Mouse (Mus musculus) cerebellum, adult 9-10 months (tissue): Measurements from ENCODE around the gene Stard3.

Experiments
- DNase-seq: peaks from one replicate; pipeline ENCODE4 v3.0.0; 2022

Stard3 gene

DNA sequence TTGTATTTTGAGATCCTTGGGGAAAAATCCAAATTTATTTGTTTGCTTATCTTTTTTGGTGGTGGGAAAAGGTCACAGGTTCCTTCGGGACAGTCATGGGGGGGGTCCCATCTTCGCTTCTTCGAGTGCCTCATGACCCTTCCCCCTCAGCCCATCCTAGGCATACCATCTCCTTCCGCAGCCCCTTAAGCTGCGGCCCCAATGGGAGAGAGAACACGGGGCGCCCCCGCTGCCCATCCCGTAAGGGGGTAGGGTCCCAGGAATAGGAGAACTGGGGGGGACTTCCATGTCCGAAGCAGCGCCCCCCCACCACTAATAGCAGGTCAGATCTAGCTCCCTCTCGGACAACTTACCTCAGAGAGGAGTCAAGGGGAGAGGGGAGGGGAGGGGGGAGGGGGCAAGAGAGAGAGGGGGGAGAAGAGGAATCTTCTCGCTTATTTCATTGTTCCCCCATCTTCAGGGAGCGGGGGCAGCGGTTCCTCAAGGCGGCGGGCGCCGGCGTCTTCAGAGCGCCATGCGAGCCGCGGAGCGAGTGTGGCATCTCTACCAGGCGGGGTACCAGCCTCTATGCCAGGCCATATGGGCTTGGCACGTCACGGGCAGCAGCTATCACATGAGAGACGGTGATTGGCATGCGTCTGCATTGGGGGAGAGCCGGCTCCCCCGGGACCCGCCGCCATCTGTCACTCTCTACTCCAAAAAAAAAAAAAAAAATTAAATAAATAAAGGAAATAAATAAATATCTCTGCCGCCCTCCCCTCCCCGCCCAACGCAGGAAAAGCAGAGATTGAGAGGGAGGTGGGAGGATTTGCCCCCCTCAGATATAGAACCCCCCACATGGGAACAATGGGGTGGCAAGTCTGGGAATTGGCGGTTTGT lies 28.8 kb upstream of the Stard3 start, which contains the start of gene Neurod2:
TSS of gene Neurod2 (minus strand) at position 568 of the 879 bp plus-strand sequence.
- peak; percentile 97 for DNase-seq

DNA sequence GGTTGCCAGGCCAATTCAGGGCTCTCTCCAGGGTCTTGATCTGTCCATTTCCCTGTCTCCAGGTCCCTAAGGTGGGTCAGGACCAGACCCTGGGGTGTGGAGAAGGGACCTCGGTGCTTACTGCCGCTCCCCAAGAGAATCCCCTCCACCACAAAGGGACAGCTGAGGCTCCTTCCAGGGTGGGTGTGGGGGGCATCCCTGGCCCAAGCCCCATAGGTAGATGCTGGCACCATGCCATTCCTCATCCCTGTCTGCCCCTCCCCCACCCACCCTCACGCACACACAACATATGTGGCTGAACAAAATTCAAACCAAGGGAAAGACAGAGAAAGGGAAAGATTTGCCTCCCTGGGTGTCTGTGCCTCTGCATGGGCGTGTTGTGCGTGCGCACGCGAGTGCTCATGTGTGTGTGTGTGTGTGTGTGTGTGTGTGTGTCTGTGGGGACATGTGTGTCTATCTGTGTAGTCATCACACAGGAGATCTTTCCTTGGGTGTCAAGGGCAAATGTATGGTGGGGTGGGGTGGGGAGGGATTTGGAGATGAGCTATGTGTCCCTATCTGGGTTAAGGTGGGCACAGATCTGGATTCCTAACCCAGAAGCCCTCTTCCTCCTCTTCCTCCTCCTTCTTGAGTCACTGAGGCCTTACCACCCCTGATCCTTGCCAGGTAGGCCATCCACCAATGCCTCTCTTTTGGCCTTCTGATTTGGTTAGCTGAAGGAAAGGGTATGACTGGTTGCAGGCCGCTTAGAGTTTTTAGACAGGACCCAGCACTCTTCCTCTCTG lies 28.0 kb upstream of the Stard3 start:
- DNase-seq, result no peak

DNA sequence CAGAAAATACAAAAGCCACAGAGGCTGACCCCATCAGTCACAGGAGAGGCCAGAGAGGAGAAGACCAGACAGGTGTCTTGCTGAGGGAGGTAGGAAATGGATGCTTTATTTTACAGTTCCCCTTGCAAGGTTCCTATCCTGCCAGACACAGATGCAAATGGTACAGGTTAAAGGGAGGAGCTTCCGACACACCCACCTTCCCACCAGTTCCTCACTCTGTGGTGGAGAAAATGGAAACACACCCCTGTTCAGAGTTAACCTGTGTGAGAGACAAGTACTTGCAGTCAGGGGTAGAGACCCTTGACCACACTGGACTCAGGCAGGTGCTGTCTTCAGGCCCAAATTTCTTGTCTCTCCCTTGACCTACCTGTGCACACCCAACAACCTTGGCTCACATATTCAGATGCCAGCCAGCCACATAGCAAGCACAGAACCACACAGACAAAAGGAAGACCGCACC lies 27.4 kb upstream of the Stard3 start:
- peak; percentile 73 for DNase-seq

DNA sequence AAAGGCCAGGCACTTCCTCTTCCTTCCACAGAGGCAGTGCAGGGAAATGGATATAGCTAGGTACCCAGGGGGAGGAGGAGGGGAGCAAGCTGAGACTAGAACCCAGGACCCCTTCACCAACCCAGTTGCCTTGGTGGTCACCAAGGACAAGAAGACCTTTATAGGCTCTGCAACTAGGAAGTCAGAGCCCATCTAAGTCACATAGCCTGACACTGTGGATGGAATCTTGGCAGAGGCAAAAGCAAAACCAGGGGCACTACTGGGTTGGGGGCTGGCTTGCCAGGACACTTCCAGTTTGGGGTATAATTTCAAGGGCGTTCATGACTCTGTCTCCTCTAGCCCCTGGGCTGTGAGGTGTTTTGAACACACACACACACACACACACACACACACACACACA lies 26.8 kb upstream of the Stard3 start:
- peak; percentile 55 for DNase-seq

DNA sequence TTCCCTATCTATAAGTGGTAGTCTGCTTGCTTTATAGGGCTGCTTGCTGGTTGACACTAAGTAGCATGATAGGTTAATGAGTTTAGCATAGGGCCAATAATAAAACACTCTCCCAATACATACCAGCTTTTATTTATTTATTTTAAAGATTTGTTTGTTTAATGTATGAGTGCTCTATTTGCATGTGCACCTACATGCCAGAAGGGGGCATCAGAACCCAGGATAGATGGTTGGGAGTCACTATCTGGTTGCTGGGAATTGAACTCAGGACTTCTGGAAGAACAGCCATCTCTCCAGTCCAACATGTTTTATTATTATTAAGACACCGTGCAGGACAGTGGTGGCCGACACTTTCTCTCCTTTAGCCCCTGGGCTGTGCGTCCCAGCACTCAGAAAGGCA lies 26.0 kb upstream of the Stard3 start:
- DNase-seq, result peak; percentile 55

DNA sequence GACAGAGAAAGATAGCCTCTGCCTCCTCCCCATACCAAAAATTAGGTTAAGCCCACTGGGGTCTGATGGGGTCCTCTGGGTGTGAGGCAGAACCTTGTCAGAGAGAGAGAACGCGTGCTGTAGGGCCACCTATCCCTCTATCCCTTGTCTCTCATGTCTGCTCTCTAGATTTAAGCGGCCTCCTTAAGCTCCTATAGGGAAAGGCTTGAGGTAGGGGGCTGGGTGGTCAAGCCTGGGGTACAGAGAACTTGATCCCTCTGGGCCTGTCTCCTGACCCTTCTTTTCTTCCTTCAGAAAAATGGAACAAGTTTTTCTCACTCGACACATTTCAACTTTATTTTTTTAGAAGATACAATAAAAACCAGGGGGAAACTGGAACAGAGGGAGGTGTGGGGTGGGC lies 25.3 kb upstream of the Stard3 start:
- no peak for DNase-seq

DNA sequence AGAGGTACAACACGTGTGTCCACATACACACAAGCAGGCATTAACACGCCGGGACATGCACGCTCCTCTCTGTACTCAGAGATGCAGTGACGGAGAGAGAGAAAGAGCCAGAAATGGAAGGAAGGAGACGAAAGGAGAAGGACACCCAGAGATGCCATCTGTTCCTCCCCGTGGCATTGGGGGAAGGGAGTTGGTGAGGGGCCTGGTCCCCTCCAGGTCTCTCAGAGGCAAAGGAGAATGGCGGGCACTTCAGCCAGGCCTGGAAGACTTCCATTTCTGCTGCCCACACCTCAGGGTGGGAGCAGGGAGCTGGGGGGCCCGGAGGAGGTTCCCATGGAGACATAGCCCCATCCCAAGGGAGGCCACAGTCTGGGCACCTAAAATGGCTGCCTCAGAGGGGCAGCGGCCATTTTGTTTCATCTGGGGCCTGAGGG lies 24.9 kb upstream of the Stard3 start:
- peak; percentile 86 for DNase-seq

DNA sequence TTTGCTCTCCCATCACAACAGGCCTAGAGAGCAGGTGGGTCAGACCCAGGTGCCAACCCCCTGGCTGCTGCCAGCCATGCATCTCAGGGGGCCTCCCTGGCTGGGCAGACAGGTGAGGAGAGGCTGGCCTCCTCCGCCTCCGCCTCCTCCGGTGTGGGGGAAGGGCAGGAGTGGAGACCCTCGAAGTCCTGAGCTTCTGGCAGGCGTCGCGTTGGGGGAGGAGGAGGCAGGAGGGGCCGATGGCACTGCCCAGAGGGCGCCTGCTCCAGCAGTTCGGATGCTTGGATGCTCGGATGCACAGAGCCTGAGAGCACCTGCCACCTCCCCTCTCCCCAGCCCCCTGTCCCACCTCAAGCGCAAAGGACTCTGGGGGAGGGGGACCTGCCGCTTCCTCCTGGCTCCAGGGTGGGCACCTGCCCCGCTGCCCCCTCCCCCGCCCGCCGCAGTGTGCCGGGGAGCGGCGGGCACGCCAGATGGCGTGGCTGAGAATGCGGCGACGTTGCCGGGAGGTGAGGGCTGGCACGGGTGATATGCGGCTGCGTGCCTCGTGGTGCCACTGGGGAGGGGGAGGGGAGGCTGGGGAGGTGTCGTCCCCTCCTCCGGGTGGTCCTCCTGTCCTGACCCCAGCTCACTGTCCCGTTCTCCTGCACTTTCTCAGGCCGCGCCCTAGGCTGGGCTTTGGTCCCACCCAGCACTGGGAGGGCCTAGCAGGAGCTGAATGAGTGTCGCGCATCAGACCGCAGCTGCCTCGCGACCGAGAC lies 24.0 kb upstream of the Stard3 start:
- DNase-seq, result peak; percentile 84

DNA sequence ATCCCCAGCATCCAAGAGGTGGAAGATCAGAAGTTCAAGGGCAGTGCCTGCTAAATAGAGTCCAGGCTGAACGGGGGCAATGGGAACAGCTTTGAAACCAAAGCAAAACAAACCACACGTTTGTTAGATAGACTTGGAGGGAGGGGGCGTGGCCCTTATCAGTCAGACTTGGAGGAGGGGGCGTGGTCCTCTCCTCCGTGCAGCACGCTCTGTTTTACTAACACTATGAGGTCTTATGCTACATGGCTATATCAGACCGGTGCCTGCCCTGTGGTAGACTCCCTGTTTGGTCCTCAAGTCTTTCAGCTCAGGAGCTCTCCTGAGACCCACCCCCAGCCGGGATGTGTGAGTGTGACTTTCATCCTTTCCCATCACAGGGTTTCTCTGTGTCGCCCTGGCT lies 22.9 kb upstream of the Stard3 start:
- peak; percentile 68 for DNase-seq

DNA sequence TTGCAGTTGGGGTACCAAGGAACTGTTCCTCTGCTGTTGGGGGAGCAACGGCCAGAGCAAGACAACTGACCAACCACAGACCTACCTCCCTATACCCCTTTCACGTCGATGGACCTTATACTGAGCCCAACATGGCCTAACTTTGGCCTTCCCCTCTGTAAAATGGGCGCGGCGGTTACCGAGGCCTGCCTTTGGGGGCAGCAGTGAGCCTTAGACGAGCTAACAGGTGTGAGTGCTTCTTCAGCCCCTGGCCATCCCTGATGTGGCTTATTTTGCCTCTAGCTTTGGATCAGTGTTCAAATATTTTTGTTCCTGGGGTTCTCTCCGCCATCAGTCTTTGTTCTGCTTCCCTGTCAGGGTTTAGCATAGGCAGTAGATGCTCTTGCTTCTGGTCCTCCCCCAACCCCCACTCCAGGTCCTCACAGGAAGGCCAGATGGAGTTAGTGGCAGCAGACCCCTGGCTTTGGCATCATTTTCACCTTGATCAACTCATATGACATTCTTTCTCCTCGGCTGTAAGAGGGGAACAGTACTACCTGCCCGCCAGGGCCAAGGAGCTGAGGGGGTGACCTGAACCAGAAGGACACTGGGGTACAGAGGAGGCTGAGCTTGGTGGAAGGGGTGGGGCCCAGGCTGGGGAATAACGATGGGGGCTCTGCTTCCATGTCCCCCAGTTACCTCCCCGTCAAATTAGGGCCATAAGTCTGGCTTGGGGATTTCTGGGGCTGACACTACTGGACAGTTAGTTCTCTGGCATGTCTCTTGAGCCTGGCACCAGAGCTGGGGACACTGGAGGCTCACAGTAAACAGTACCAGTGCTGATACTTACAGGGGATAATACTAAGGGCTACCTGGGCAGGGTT lies 21.7 kb upstream of the Stard3 start:
- peak; percentile 79 for DNase-seq

DNA sequence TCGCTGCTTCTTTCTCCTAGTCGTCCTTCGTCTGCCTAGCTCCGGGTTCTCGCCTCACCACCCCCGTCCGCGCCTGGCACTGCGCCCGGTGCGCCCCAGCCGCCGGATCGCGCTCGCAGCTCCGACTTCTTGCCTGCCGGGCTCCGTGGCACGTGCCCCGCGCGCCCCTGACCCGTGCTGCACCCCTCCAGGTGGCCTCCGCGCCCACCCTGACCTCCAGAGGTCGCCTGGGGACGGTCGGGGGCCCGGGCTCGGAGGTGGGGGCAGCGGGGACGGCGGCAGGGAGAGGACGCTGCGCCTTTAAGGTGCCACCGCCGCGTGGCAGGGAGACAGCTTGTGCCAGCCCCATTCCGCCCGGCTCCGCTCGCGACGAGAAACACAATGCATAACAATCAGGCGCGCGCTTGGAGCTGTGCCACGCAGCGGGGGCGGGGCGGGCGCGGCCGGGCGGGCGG lies 19.6 kb upstream of the Stard3 start:
- DNase-seq, result peak; percentile 90

DNA sequence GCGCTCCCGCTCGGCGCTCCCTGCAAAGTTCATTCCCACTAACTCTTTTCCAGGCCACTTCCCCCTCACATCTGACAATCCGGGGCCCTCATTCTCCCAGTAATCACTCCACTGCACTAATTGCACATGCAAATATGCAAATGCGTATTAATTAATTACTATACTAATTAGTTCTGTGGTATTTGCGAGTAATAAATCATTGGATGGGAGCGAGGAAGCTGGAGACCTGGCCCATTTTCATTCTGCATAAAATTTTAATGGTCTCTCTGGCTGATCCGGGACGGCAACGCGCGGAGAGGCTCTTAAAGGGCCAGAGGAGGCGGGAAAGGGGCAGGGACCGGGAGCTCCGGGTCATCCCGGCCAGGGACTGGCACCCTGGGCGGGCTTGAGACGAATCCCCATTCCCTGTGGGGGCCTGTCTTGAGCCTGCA lies 19.1 kb upstream of the Stard3 start:
- peak; percentile 72 for DNase-seq

DNA sequence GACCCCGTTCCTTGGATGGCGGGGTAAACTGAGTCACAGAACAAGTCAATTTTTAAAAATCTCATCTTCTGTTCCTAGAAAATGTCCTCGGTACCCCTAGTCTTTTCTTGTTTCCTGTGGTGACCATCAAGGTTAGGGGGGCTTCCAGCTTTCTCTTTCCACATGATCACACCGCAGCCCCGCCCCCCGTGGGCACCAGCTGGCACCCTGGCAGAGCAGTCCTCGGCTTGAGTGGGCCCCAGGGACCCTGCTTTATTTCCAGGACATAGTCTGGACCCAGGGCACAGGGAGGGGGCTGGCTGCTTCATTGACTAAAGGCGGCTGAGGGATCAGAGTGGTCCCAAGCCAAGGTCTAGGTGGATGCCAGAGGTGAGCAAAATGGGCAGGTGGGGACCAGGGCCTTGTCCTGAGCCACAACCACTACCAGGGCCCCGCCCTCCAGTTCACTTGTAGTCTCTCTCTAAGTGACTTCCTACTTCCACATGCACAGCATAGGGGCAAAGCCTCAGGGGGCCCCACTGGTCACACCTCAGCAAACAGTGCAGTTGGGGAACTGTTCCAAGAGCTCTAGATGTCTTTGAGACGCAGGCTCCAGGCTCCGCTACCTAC lies 18.4 kb upstream of the Stard3 start:
- peak; percentile 70 for DNase-seq

DNA sequence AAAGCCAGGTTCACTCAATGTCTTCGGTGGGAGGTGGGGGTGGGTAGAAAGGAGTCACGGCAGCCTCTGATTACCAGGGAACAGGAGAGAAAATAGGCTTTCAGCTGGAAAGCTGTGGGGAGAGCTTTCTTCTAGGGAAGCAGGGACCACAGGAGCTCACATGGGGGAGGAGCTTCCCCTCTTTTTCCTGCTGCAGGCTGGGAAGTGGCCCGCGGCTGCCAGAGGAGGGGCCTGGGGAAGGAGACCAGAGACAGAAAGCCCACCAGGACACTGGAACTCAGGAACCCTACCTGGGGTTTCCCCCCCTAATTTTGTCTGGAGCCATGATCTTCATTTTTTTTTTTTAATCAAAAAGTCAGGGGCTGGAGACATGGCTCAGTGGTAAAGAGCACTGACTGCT lies 17.6 kb upstream of the Stard3 start:
- peak; percentile 55 for DNase-seq

DNA sequence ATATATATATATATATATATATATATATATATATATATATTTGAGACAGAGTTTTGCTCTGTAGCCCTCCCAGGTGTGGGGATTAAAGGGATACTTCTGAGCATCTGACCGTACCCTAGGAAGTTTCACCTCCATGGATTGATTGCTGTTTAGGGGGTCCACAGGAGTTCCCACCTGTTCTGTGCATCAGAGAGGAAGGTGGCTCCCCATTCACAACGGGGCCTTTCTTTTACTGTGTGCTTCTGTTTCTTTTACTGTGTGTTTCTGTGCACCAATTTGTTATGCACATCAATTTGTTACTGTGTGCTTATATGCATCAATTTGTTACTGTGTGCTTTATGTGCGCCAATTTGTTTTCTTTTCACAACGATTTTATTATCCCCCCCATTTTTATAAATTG lies 17.0 kb upstream of the Stard3 start:
- peak; percentile 52 for DNase-seq

DNA sequence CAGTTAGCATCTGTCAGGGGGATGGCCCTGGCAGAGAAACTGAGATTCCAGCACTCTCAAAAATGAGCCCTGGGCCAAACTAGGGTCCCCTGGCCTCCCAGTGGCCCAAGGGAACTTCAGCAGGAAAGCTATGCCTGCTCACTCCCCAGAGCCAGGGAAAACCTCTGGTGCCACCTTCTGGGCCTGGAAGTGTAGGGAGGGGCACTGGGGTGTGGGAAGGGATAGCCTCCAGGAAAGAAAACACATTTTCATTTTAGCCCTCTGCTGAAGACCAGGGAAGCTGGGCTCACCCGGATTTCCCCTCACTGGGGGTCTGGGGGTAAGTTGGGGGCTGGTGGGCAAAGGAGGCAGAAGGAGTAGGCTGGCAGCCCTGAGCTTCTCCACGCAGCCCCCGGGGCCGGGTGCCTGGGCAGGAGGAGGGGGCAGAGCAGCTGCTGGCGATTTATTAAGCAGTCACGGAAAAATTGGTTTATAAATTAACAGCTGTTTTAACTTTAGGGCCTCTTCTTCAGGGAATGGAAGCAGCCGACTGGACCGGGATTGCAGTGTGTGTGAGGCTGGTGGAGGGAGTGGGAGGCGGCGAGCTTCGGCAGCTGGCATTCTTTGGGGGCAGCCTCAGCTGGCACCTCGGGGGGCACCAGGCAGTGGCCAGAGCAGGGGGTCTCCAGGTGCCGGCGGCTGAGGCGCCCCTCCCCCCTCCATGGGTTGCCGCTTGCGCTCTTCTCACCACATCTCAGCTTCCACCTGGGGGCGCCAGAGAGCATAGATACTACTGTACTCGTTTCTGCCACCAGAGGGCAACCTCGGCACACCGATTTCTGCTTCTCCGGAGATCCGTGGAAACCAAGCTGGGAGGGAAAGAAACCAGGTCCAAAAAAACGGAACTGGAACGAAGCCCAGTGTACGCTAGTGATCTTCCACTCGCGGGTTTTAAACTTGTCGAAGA lies 15.9 kb upstream of the Stard3 start:
- DNase-seq, result peak; percentile 98

DNA sequence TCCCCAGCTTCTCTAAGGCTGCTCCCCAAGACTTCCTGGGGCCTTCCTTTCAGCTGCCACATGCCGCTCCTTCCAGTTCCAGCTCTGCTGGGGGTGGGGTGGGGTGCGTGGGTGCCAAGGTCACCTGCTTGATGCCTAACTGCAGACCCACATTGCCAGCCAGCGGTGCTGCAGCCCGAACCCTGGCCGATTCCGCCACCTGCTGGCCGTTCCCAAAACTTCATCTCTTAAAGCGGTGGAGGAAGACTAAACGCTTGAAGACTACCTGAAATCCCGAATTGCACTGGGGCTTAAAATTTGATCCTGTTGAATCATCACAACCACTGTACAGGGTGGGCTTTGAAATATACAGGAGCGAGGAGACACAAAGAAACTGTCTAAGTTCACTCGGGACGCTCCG lies 12.9 kb upstream of the Stard3 start:
- DNase-seq, result peak; percentile 94

DNA sequence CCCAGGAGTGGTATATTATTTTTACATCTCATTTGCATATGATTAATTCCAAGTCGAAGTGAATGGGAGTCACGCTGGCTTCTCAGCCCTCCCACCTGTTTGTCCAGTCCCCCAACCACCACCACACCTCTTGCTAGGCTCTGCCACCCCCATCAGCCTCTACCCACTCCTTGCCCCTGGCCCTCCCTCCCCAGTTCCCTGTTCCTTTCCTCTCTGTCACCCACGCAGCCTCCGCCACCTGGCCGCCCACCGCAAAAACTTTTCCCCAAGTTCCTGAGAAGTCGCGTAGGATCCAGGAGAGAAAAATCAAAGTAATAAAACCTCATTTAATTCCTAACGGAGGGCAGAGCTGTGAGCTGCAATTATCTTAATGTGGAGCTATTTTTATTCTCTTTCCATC lies 12.0 kb upstream of the Stard3 start:
- no peak for DNase-seq

DNA sequence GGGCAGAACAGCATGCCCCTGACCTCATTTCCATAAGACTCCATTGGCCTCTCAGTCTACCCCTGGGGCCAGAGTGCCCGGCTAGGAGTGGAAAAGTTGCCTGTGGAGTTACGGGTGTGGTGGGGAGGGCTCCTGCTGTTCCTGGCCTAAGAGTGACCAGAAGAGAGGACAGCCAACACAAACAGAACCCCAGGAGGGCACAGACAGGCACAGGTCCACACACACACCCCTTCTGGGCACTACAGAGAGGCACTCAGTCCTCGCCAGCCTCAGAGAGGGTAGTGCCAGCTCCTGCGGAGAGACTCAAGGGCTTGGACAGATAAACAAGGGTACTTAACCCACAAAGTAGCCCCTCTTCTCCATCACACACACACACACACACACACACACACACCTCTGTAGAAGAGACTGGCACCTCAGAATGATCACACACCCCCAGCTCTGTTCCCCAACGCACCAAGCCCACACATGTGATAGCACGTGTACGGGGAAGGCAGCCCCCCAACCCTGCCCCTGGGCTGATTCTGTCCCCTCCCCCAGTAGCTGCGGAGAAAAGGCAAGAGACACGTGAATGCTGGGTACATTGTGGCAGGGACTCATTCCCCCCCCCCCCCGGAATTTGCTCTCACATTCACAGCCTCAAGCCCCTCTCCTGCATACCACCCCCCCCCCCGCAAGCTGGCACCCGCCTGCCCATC lies 10.6 kb upstream of the Stard3 start:
- DNase-seq, result peak; percentile 70
